Mouse (Mus musculus) adrenal gland, postnatal 36 days (tissue): ENCODE data around the gene Babam2. TPM values are rescaled to one million over a fixed set of nuclear protein-coding genes. Genes with fewer than 3 reads are reported as not detected.

ENCODE experiments used
- DNase-seq, 2 experiments: peaks; one replicate each; pipeline ENCODE4 v3.0.0; 2021; ENCODE audit warnings: mixed read lengths in 1 of 2
- total RNA-seq, 2 experiments: library from RNA; stranded (reverse); gene quantifications; 2 replicates each; pipeline ENCODE4 v1.2.3; 2021

Babam2 gene
- total RNA-seq, 2 experiments from 2014 or later = 85.1 to 146 TPM

- DNase-seq = no peak
Observed at GRCm38 (mm10) chr5:32077139-32077538, 379.7 kb downstream of the Babam2 start.

GRCm38 (mm10) chr5:32078986-32079385, 381.5 kb downstream of the Babam2 start:
- DNase-seq = no peak

DNA sequence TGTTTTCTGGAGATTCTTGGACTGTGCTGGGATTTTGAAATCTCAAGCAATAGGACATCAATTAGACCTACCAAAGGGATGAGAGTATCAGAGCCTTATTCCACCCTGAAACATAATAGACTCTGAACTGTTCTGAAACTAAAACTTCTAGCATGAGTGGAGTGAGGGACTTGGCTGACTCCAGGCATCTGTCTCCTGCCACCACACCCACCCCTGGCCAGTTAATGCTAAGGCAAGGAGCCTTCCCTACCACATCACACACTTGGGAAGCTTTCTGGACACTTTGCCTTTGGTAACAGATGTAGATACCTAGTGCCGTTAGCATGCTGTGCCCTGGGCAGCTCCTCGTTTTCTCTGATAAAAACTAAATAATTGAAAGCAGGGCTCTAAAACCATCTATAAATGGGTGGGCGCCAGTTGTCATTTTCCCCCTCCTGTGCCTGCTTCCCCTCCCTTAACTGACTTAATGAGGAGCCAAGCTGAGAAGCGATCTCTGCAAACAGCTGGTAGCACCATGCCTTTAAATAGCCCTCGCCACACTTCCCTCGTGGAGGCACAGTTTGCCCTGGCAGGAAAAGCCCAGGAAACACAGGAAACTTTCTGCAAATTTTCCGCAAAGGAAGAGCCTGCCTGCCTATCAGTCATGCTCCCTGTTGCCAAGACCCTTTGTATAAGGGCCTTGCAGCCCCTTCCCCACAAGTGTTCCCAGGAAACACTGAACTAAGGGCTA, 383.2 kb downstream of the Babam2 start:
- DNase-seq = no peak

GRCm38 (mm10) chr5:32084401-32084804, 386.9 kb downstream of the Babam2 start:
- peak in 1 of 2 experiments; percentile 33 for DNase-seq

DNA sequence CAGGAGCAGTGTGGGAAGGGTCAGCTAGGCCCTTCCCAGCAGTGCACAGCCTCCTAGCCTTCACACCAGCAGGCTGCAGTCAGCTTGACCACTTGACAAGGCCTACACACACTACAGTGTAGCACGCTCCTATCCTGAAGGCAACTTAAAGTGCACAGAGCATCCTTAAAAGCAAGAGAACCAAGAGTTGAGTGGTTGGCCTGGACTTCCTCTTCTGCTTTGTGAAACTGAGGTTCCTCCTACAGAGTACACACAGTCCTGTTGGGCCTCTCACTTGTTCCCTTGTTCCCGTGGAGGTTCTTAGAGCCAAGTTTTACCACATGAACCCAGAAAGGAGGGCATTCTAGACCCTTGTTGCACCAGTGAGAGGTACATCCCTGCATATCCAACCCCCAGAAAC, 388.1 kb downstream of the Babam2 start:
- DNase-seq = no peak

DNA sequence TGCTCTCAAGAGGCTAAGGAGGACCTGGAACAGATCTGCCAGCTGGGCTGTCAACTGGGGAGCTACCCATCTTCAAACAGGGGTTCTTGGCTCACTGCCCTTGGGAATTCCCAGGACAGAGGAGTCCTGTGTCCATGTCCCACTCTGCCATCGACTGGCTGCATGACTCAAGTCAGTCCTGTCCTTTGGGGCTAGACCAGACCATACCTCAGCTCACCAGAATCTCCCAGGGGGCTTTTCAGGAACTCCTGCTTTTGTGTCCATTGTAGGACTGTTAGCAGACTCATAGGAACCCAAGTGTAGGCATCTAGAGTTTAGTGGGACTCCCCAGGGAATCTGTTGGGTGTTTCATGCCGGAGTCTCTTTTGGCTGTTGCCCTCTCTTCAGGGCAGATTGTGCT, 388.5 kb downstream of the Babam2 start:
- no peak for DNase-seq

- DNase-seq = no peak
Observed at GRCm38 (mm10) chr5:32086526-32087090, 389.1 kb downstream of the Babam2 start.

DNA sequence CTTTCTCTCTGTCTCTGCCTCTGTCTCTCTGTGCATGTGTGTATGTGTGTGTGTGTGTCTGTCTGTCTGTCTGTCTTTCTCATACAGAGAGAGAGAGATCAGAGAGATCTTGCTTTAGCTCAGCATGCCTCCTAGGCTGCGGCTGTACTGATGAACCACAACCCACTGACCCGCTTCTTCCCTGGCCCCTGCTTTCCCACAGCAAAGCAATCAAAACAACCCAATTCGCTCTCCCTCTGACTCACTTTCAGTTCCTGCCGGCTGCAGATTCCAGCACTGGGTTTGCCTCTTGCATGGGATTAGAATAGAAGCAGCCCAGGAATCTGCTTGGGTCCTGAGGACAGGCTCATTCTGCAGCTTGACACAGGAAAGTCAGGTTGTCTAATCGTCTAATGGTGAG, 392.0 kb downstream of the Babam2 start:
- peak in 1 of 2 experiments; percentile 31 for DNase-seq

GRCm38 (mm10) chr5:32092281-32092680, 394.8 kb downstream of the Babam2 start:
- DNase-seq = peak in 1 of 2 experiments; percentile 9

DNA sequence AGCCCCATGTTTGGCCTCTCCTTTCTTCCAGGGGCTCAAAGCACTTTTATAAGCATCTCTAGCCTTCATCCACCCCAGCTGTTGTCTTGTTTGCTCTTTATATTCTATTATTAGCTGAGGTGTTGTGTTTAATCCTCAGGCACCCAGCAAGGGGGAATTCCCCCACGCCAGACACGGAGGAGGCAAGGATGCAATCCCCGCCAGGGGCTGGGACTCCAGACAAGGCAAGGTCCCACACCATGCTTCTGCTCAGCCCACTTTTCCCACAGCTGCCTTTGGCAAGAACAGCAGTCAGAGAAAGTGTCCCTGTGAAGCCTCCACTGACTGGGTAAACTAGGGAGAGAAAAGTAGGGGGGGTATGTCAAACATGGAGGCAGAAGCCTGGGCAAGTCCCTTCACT, 401.2 kb downstream of the Babam2 start:
- no peak for DNase-seq

DNA sequence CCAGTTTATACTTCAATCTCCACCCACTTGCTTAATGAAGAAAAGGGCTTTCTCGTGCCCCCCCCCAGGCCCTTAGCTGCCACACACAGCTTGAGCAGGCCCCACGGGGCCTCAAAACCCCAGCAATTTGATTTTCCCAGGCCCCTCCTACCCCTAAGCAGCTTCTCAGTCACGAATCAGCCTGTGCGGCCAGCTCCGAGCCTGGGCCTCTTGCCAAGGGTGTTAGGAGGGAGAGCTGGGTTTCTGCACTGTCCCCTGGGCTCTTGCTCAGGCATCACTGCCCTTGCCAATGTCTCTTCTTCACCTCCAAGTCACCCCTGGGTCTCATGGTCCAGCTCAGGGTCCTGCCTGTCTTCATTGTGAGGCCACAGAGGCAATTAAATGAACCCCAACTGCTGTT, 405.0 kb downstream of the Babam2 start:
- peak; percentile 68 to 79 for DNase-seq

GRCm38 (mm10) chr5:32102971-32103431, 405.5 kb downstream of the Babam2 start:
- peak; percentile 45 to 48 for DNase-seq

GRCm38 (mm10) chr5:32103545-32103944, 406.1 kb downstream of the Babam2 start:
- DNase-seq = no peak

DNA sequence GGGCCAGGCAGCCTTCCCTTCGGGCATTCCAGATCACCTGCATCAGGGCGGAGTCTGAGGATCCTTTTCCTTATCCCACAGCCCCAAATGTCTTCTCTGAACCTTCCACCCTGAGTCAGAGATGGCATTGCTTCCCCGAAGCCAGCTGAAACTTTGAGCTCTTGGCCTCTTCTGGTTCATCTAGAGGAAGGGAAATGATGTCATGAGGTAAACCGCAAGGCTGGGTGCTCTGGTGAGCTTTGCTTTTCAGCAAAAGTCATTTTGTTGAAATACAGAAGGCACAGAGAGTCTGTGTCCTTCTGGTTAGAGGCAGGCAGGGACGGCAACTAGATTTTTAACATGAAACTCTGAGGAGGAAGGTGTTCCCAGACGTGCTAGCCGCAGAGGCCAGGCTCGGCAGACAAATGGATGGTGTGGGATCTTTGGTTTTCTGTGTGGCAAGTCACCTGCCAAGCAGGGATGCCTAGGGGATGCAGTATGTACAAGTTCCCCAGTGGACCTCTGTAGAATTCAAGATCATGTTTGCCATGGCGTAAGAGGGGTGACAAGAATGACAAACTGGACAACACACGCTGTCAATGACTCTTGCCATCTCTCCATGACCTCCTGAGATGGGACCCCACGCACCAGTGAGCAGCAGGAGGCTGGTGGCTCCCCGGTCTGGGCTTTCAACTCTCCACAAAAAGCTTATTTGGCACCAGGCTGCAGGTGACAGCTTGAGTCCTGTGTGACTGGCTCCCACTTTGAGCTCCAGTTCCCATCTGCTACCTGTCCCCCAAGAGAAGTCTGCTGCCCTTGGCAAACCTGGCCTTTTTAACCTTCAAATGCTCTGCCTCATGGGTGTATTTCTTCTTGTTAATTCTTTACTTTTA, 406.9 kb downstream of the Babam2 start:
- no peak for DNase-seq

- DNase-seq = peak in 1 of 2 experiments; percentile 45
Observed at GRCm38 (mm10) chr5:32106473-32107140, 409.1 kb downstream of the Babam2 start.

DNA sequence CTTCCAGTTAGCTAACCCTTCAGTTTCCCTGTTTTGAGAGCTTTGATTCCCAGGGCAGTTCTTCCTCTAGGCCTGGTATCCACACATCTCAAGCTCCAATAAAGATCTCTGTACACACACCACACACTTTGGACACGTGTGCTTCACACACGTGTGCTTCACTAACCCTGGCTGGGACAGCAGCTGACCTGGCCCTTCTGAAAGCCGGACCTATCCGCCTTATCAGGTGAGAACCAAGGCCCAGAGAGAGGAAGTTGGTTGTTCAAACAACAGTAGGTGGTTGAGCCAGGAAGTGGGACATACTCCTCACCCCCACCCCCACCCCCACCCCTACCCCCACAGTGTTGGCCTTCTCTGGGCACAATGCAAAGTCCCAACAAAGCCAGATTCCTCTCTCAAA, 413.2 kb downstream of the Babam2 start:
- no peak for DNase-seq

GRCm38 (mm10) chr5:32112206-32112916, 414.9 kb downstream of the Babam2 start:
- DNase-seq = no peak

- no peak for DNase-seq
Observed at GRCm38 (mm10) chr5:32120901-32121376, 423.5 kb downstream of the Babam2 start.

DNA sequence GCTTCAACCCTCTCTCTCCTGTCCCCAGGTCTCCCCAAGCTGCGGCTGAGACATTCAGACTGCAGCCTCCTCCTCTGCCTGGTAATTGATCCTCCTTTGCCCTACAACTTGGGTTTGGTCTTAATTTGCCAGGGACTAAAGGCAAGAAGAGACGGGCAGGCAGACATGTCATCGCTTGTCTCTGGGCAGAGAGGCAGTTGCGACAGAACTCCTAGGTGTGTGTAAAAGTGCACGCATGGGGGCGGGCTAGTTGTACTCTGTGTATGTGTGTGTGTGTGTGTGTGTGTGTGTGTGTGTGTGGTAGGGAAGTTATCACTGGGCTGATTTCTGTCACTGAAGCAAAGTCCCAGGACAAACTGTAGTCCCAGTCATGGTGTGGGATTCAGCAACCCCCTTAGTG, 424.5 kb downstream of the Babam2 start:
- DNase-seq = no peak

DNA sequence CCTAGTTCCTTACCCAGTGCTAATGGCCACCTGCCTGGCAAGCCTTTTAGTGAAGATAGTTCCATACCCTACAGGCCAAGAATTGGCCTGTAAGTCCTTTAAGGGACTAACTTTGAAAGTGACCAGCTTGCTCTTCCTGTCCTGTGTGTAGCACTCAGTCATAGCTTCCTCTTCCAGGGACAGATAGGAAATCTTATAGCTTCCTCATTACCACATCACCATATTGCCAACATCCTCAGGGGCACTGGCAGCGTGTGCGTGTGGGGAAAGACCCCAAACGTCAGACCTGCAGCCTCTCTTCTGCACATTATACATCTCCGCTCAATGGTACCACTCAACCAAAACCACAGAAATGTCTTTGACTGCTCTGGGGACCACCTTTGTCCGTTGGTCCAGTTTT, 424.9 kb downstream of the Babam2 start:
- DNase-seq = no peak

- no peak for DNase-seq
Observed at GRCm38 (mm10) chr5:32124957-32125356, 427.5 kb downstream of the Babam2 start.
